Mouse (Mus musculus) neural tube, embryonic 13.5 days (tissue): Measurements from ENCODE around the gene Tut1. TPM values are rescaled to one million over a fixed set of nuclear protein-coding genes. Genes with fewer than 3 reads are reported as not detected.

ENCODE experiments used
- ATAC-seq: fragments of 200-750 bp; cut with Nextera tagmentation; 2 replicates; pipeline ENCODE4 v1.8.0; 2017; ENCODE audit warnings: low read depth, mild to moderate bottlenecking, moderate TSS enrichment, moderate library complexity
- H3K27ac ChIP-seq: fragments of 300-500 bp; sonication (generic); replicated peaks from 2 replicates; pipeline ENCODE4 v1.5.1; 2015; ENCODE audit warnings: moderate library complexity, mild to moderate bottlenecking, inconsistent platforms
- H3K27me3 ChIP-seq: fragments of 300-500 bp; sonication (generic); 2 replicates; pipeline ENCODE4 v1.6.1; 2015; ENCODE audit warnings: mild to moderate bottlenecking, inconsistent platforms
- H3K36me3 ChIP-seq: fragments of 300-500 bp; sonication (generic); 2 replicates; pipeline ENCODE4 v1.6.1; 2015; ENCODE audit warnings: mild to moderate bottlenecking, inconsistent platforms
- H3K4me1 ChIP-seq: fragments of 300-500 bp; sonication (generic); replicated peaks from 2 replicates; pipeline ENCODE4 v1.6.1; 2015; ENCODE audit warnings: inconsistent platforms
- H3K4me2 ChIP-seq: fragments of 300-500 bp; sonication (generic); 2 replicates; pipeline ENCODE4 v1.6.1; 2015; ENCODE audit warnings: inconsistent platforms, mild to moderate bottlenecking, moderate library complexity
- H3K4me3 ChIP-seq: fragments of 300-500 bp; sonication (generic); 2 replicates; pipeline ENCODE4 v1.5.1; 2015; ENCODE audit warnings: mild to moderate bottlenecking, inconsistent platforms
- H3K9ac ChIP-seq: fragments of 300-500 bp; sonication (generic); 2 replicates; pipeline ENCODE4 v1.6.1; 2015; ENCODE audit warnings: moderate library complexity, mild to moderate bottlenecking, inconsistent platforms
- H3K9me3 ChIP-seq: fragments of 300-500 bp; sonication (generic); 2 replicates; pipeline ENCODE4 v1.6.1; 2016; ENCODE audit warnings: inconsistent platforms
- WGBS: fragments of 180-500 bp; shearing (Covaris S2); methylation state at CpG from one replicate; pipeline ENCODE4 v1.1.7; 2015; 5-methylcytosine and 5-hydroxymethylcytosine counted together
- polyA plus RNA-seq: library from polyadenylated mRNA; unstranded; fragments of >200 nt; fragmentation: Nextera tagmentation; extraction: Ambion mirVana; gene quantifications from 2 replicates; pipeline ENCODE4 v1.2.1, GENCODE M21; 2015

Gene Tut1
- polyA plus RNA-seq, 1 experiment from 2014 or later: 29.2 TPM

- Histone ChIP-seq H3K4me3 (peak overlapping the region; percentile 46), H3K27me3 (peaks cover 57% of the 10 kb centered on the region)
- no peak for ATAC-seq
These were observed 34.9 kb downstream of the Tut1 start for GRCm38 (mm10) chr19:8988346-8989065.

GRCm38 (mm10) chr19:8989066-8989566 is 35.5 kb downstream of the Tut1 start, which contains the start of gene Ahnak:
Ahnak (plus strand) TSS chr19:8989284.
- H3K27ac ChIP-seq: peak within 1 kb of the TSS; percentile 20
- peaks cover 57% of the 10 kb centered on the region for H3K27me3 ChIP-seq
- under 1% methylated on average over 42 of the region's 42 CpGs for WGBS
- H3K4me1 ChIP-seq: peaks cover 51% of the 10 kb centered on the region
- ATAC-seq: no peak; the same call in 1 of the 2 replicates
- H3K4me2 ChIP-seq: peak within 1 kb of the TSS; percentile 68
- H3K36me3 ChIP-seq: no peaks in the 10 kb centered on the region
- peak within 1 kb of the TSS; percentile 46 for H3K4me3 ChIP-seq
- H3K9ac ChIP-seq: peak within 1 kb of the TSS; percentile 73
- no peaks in the 10 kb centered on the region for H3K9me3 ChIP-seq

More at GRCm38 (mm10) chr19:8988346-8989065, 34.9 kb downstream of the Tut1 start:
- H3K9ac ChIP-seq: peak overlapping the region; percentile 73
- H3K4me1 ChIP-seq: peaks cover 57% of the 10 kb centered on the region
- WGBS: 12% methylated on average over 15 of the region's 15 CpGs
- H3K27ac ChIP-seq: no peak overlapping the region
- no peaks in the 10 kb centered on the region for H3K9me3 ChIP-seq
- H3K36me3 ChIP-seq: no peaks in the 10 kb centered on the region
- peak overlapping the region; percentile 68 for H3K4me2 ChIP-seq

- H3K36me3 ChIP-seq: no peaks in the 10 kb centered on the region
- ATAC-seq: peak; percentile 68
- under 1% methylated on average over 53 of the region's 53 CpGs for WGBS
- H3K9me3 ChIP-seq: no peaks in the 10 kb centered on the region
- H3K4me1 ChIP-seq: peaks cover 44% of the 10 kb centered on the region
- peak overlapping the region; percentile 46 for H3K4me3 ChIP-seq
- H3K27ac ChIP-seq: peak overlapping the region; percentile 20
- peaks cover 57% of the 10 kb centered on the region for H3K27me3 ChIP-seq
- peak overlapping the region; percentile 73 for H3K9ac ChIP-seq
- peak overlapping the region; percentile 68 for H3K4me2 ChIP-seq
These were observed 36.2 kb downstream of the Tut1 start for GRCm38 (mm10) chr19:8989567-8990431.

GRCm38 (mm10) chr19:8990432-8991102 is 36.9 kb downstream of the Tut1 start:
- WGBS: 17% methylated on average over 15 of the region's 15 CpGs
- Histone ChIP-seq H3K9me3 (no peaks in the 10 kb centered on the region), H3K36me3 (no peaks in the 10 kb centered on the region), H3K4me1 (peaks cover 37% of the 10 kb centered on the region), H3K27ac (peak overlapping the region; percentile 20; the same call in 1 of the 2 replicates), H3K9ac (peak overlapping the region; percentile 73), H3K4me3 (peak overlapping the region; percentile 46), H3K4me2 (peak overlapping the region; percentile 68), H3K27me3 (peaks cover 57% of the 10 kb centered on the region)
- peak; percentile 66 for ATAC-seq

- Histone ChIP-seq H3K27me3 (peaks cover 57% of the 10 kb centered on the region), H3K4me3 (0 out of 2 replicates have a peak overlapping the region, but pooled peaks have one; percentile 4), H3K4me2 (peak overlapping the region; percentile 68), H3K9ac (no peak overlapping the region), H3K27ac (0 out of 2 replicates have a peak overlapping the region, but pooled peaks have one; percentile 0), H3K9me3 (no peaks in the 10 kb centered on the region), H3K36me3 (no peaks in the 10 kb centered on the region), H3K4me1 (peaks cover 34% of the 10 kb centered on the region)
- ATAC-seq: no peak
- WGBS: 79% methylated on average over 4 of the region's 4 CpGs
These were observed 37.7 kb downstream of the Tut1 start for GRCm38 (mm10) chr19:8991245-8991870.

GRCm38 (mm10) chr19:8991871-8992735 is 38.5 kb downstream of the Tut1 start:
- Histone ChIP-seq H3K36me3 (no peaks in the 10 kb centered on the region), H3K27me3 (peaks cover 56% of the 10 kb centered on the region), H3K27ac (0 out of 2 replicates have a peak overlapping the region, but pooled peaks have one; percentile 0), H3K4me1 (peaks cover 35% of the 10 kb centered on the region), H3K9me3 (no peaks in the 10 kb centered on the region), H3K9ac (0 out of 2 replicates have a peak overlapping the region, but pooled peaks have one; percentile 31), H3K4me3 (no peak overlapping the region), H3K4me2 (peak overlapping the region; percentile 68)
- no peak for ATAC-seq
- 82% methylated on average over 13 of the region's 13 CpGs for WGBS

- 0 out of 2 replicates have a peak overlapping the region, but pooled peaks have one; percentile 31 for H3K9ac ChIP-seq
- peaks cover 47% of the 10 kb centered on the region for H3K27me3 ChIP-seq
- H3K36me3 ChIP-seq: no peaks in the 10 kb centered on the region
- WGBS: 32% methylated on average over 12 of the region's 12 CpGs
- no peak overlapping the region for H3K4me3 ChIP-seq
- H3K9me3 ChIP-seq: no peaks in the 10 kb centered on the region
- no peak for ATAC-seq
- H3K27ac ChIP-seq: no peak overlapping the region
- peak overlapping the region; percentile 25 for H3K4me2 ChIP-seq
- H3K4me1 ChIP-seq: peaks cover 42% of the 10 kb centered on the region
These were observed 39.4 kb downstream of the Tut1 start for GRCm38 (mm10) chr19:8992769-8993624.

- no peak overlapping the region for H3K4me3 ChIP-seq
- H3K9ac ChIP-seq: no peak overlapping the region
- H3K4me2 ChIP-seq: no peak overlapping the region
- H3K9me3 ChIP-seq: no peaks in the 10 kb centered on the region
- H3K36me3 ChIP-seq: no peaks in the 10 kb centered on the region
- no peak for ATAC-seq
- H3K27ac ChIP-seq: no peak overlapping the region
- H3K4me1 ChIP-seq: peaks cover 42% of the 10 kb centered on the region
- peaks cover 42% of the 10 kb centered on the region for H3K27me3 ChIP-seq
- WGBS: 46% methylated on average over 2 of the region's 2 CpGs
These were observed 39.9 kb downstream of the Tut1 start for GRCm38 (mm10) chr19:8993625-8993912.

- Histone ChIP-seq H3K36me3 (no peaks in the 10 kb centered on the region), H3K27ac (no peak overlapping the region), H3K4me3 (no peak overlapping the region), H3K9me3 (no peaks in the 10 kb centered on the region), H3K4me1 (peaks cover 28% of the 10 kb centered on the region), H3K27me3 (peaks cover 27% of the 10 kb centered on the region), H3K4me2 (no peak overlapping the region), H3K9ac (no peak overlapping the region)
- no peak for ATAC-seq
- WGBS: 82% methylated on average over 10 of the region's 10 CpGs
These were observed 41.4 kb downstream of the Tut1 start for GRCm38 (mm10) chr19:8994813-8995607.
